Comparison of ENCODE assay signal across 20 mouse cellular contexts in the genomic region with DNA sequence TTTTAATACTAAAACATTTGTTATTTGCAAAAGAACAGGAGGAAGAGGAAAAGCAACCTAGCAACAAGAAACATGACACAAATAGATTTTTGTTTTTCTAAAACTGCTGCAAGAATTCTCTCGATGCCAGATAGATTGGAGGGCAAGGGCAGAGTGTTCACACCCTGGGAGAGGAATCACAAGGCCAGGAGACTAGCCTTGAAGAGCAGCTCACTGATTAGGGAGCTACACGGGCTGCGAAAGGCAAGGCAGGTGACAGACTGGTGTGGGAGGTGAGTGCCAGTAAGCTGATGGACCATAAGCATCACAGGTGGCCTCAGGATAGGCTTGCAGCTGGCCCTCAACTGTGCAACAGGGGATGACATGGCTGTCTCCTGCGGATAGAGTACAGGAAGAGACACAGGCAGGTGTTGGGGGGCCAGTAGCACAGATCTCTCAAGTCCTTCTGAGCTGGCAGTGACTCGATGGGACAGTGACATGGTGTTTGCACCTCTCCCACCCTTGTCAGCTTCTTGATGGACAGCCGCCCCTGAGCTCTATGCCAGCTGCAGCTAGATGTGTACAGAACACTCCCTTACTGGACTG.
A peak's percentile ranks its signal among the peaks of the same experiment; 100 is the strongest.
DNase-seq lines count a peak whose midpoint lies in the region.
"Had no signal": no experiment of that assay in that cellular context is flagged by ENCODE, and none has a peak within 500 bp of the region (broad histone marks: within the 10 kb centered on the region; RNA-seq: fewer than 3 reads in every experiment).

No protein-coding gene starts in this region.

- intact Hi-C loops in gastrocnemius, postnatal 36 days (cut with DNase I) = loop anchor here (5.0 kb wide), 1 partner anchor 44 kb away; no protein-coding TSS in a partner anchor

- peak; percentile 75 for DNase-seq in adrenal gland, adult 2 months
- DNase-seq in adrenal gland, postnatal 4 days (ENCODE audit: low spot score in 2 of 2) = no peak
- peak; percentile 67 for DNase-seq in ovary, adult 18-20 months (ENCODE audit: low spot score)
- no peak for DNase-seq in ovary, postnatal 10 days (ENCODE audit: low spot score)
- DNase-seq in adrenal gland, postnatal 14 days = peak; percentile 57
- no peak for DNase-seq in gastrocnemius, postnatal 36 days
- DNase-seq in thymus, postnatal 10 days (ENCODE audit: low spot score in 2 of 2) = no peak
- DNase-seq: cerebellum, adult 9-10 months; cerebellum, postnatal 36 days; gastrocnemius, postnatal 14 days; heart, adult 18-20 months; heart, postnatal 14 days; kidney, adult 18-20 months; kidney, postnatal 25 days; layer of hippocampus, postnatal 36 days; left cerebral cortex, postnatal 4 days; liver, postnatal 0 days; lung, postnatal 36 days; right cerebral cortex, postnatal 4 days; thymus, postnatal 14 days had no signal

Comparison
In these comparisons a context has a peak if more than half of its experiments do, and no peak if none do; other contexts are left out.
1. DNase-seq: peak in adrenal gland, adult 2 months (single experiment), ovary, adult 18-20 months (single experiment) and adrenal gland, postnatal 14 days (single experiment); none in adrenal gland, postnatal 4 days (0 of 2), ovary, postnatal 10 days (single experiment), gastrocnemius, postnatal 36 days (0 of 2) and thymus, postnatal 10 days (0 of 2).